Mouse (Mus musculus): ENCODE data around the gene Fcf1. TPM values are rescaled to one million over a fixed set of nuclear protein-coding genes. Genes with fewer than 3 reads are reported as not detected.

Gene Fcf1
- polyA plus RNA-seq (2012; fragmentation: generic; extraction: Trizol), result 129 TPM

DNA sequence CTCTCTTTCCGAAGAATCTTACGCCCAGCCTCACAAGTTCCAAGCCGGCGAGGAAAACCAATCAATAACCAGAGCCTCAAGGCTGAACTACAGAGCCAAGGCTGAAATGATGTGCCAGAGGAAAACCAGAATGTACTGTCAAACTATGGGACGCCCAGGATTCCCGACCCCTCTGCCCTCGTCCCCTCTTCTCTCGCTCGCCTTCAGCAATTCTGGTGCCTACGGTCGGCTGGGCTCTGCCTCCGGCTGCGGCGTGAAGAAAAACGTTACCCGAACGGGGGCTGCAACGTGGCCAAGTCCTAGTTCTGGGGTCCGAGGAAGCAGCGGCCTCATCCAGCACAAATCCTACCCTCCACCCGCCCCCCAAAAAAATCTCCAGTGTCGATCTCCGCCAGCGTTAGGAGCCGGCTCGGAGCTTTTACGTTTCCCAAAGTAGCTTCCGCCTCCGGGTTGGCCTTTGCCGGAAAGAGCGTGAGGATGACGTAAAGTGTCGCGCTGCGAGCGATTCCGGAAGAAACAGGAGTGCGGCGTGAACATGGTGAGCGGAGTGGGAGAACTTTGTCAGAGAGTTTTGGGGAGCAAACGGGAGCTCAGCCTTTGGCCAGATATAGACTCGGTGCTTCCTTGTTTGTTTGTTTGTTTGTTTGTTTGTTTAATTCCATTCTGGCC lies at the start of gene Fcf1, which contains the start of gene Arel1:
Gene Fcf1, plus strand, starts transcription at position 470 of the 669 bp plus-strand sequence.
Gene Arel1, minus strand, starts transcription at position 473 of the 669 bp plus-strand sequence.
- H3K27me3 ChIP-seq (ENCODE audit: control insufficient read depth, insufficient read depth, insufficient read length), result no peaks in the 10 kb centered on the region
- TF ChIP-seq USF1 (IDR thresholded peaks at IDR 0.05; ENCODE audit: low read depth) (no peak), CEBPB (IDR thresholded peaks at IDR 0.05; ENCODE audit: insufficient read depth, poor library complexity, severe bottlenecking) (no peak), E2F4 (IDR thresholded peaks at IDR 0.05; ENCODE audit: insufficient read depth) (no peak), TCF12 (IDR thresholded peaks at IDR 0.05; ENCODE audit: insufficient read depth, poor library complexity, severe bottlenecking) (no peak), POLR2AphosphoS2 (IDR thresholded peaks at IDR 0.05; ENCODE audit: insufficient read length, low read depth) (peak; percentile 34), MYOD1 (IDR thresholded peaks at IDR 0.05; ENCODE audit: control insufficient read depth in 1 of 3, insufficient read length in 2 of 3, low read depth in 2 of 3) (no peak), REST (IDR thresholded peaks at IDR 0.05; ENCODE audit: insufficient read depth, insufficient read length) (no peak), MYOG (IDR thresholded peaks at IDR 0.05; ENCODE audit: control insufficient read depth in 1 of 3, insufficient read depth in 1 of 3, insufficient read length in 2 of 3, low read depth in 2 of 3) (no peak), MAX (IDR thresholded peaks at IDR 0.05; ENCODE audit: low read depth) (peak; percentile 44), TCF3 (IDR thresholded peaks at IDR 0.05; ENCODE audit: insufficient read length, low read depth) (no peak), POLR2A (IDR thresholded peaks at IDR 0.05; ENCODE audit: insufficient read length, low read depth) (peak; percentile 51), SRF (IDR thresholded peaks at IDR 0.05; ENCODE audit: control insufficient read depth, insufficient read length, low read depth) (no peak)
- peaks cover 23% of the 10 kb centered on the region for H3K36me3 ChIP-seq (ENCODE audit: control insufficient read depth, insufficient read depth)
- H3K79me2 ChIP-seq (ENCODE audit: control insufficient read depth, insufficient read depth), result peaks cover 66% of the 10 kb centered on the region
- H3K4me3 ChIP-seq, result peak within 1 kb of the TSS; percentile 92
- peak within 1 kb of the TSS; percentile 96 for H3K4me2 ChIP-seq (ENCODE audit: low read depth)
- H3ac ChIP-seq (ENCODE audit: control insufficient read depth, insufficient read length), result peak within 1 kb of the TSS; percentile 25

DNA sequence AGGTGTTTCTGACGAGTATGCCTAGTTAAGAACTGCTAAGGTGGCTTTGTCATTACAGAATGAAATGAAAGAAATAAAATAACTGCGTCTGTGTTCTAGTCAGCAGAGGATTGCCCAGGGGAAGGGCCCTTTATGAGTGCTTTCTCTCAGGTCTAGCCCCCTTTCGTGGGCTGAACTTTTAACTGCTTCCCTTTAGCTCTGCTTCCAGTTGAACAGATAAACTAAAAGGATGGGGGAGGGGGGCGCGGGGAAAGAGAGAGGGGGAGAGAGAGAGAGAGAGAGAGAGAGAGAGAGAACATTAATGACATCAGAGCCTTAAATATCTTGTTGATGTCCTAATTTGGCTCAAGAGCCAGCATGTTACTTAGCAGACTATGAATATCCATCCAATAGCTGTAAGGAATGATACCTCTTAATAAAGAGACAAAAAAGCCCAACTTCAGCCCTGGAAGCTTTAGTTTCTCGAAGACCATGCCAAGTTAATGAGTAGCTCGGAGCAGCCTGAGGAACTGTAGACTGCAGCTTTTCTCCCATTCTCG lies 48.7 kb upstream of the Fcf1 start:
- Histone ChIP-seq H3K4me2 (ENCODE audit: low read depth) (no peak overlapping the region), H3K79me2 (ENCODE audit: control insufficient read depth, insufficient read depth) (no peaks in the 10 kb centered on the region), H3K27me3 (ENCODE audit: control insufficient read depth, insufficient read depth, insufficient read length) (no peaks in the 10 kb centered on the region), H3ac (ENCODE audit: control insufficient read depth, insufficient read length) (no peak overlapping the region), H3K4me3 (no peak overlapping the region), H3K36me3 (ENCODE audit: control insufficient read depth, insufficient read depth) (peaks cover 45% of the 10 kb centered on the region)
- TF ChIP-seq TCF3 (IDR thresholded peaks at IDR 0.05; ENCODE audit: insufficient read length, low read depth) (no peak), MYOG (IDR thresholded peaks at IDR 0.05; ENCODE audit: control insufficient read depth in 1 of 3, insufficient read depth in 1 of 3, insufficient read length in 2 of 3, low read depth in 2 of 3) (no peak)

DNA sequence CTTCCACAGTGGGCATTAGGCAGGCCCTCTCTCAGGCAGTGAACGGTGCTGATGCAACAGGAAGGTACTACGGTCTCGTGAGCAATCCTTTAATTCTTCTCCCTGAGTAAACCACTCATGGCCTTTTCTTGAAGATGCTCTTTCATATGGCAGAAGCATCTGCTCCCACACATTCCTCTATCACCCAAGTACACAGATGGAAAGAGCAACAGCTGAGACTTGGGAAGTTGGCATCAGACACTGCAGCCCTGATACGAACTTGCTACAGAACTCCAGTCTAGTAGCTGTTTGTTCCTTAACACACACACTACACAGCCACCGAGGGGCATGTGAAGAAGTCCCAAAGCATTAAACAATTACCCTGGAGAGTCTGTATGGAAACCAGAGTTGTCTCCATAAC lies 46.4 kb upstream of the Fcf1 start:
- Histone ChIP-seq H3K4me3 (no peak overlapping the region), H3K27me3 (ENCODE audit: control insufficient read depth, insufficient read depth, insufficient read length) (no peaks in the 10 kb centered on the region), H3K36me3 (ENCODE audit: control insufficient read depth, insufficient read depth) (peaks cover 47% of the 10 kb centered on the region), H3K4me2 (ENCODE audit: low read depth) (no peak overlapping the region), H3ac (ENCODE audit: control insufficient read depth, insufficient read length) (no peak overlapping the region), H3K79me2 (ENCODE audit: control insufficient read depth, insufficient read depth) (no peaks in the 10 kb centered on the region)
- TF ChIP-seq POLR2A (IDR thresholded peaks at IDR 0.05; ENCODE audit: insufficient read length, low read depth), result no peak
- TF ChIP-seq MYOG (IDR thresholded peaks at IDR 0.05; ENCODE audit: control insufficient read depth in 1 of 3, insufficient read depth in 1 of 3, insufficient read length in 2 of 3, low read depth in 2 of 3), result peak in 2 of 3 experiments; percentile 60 to 90
- no peak for TF ChIP-seq POLR2AphosphoS2 (IDR thresholded peaks at IDR 0.05; ENCODE audit: insufficient read length, low read depth)
- no peak for TF ChIP-seq E2F4 (IDR thresholded peaks at IDR 0.05; ENCODE audit: insufficient read depth)
- TF ChIP-seq MYOD1 (IDR thresholded peaks at IDR 0.05; ENCODE audit: control insufficient read depth in 1 of 3, insufficient read length in 2 of 3, low read depth in 2 of 3), result peak in 2 of 3 experiments; percentile 45 to 51

DNA sequence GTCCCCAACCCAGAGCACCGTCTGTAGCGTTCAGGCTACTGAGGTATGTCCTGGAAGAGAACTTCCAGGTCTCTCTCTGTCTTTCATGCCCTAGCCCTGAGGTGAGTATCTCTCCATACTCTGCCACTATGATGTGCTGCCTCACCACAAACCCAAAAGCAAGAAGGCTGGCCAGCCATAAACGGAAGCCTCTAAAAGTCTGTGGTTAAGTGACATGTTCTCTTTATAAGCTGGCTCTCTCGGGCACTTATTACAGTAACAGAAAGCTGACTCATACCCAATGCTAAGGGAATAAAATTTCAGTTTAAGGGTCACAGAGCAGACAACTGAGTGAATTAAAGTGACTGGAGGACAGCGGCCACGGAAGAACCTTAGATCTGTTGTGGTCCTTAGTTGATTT lies 44.2 kb upstream of the Fcf1 start:
- H3ac ChIP-seq (ENCODE audit: control insufficient read depth, insufficient read length), result no peak overlapping the region

More for the DNA sequence above, 44.2 kb upstream of the Fcf1 start:
- Histone ChIP-seq H3K79me2 (ENCODE audit: control insufficient read depth, insufficient read depth) (no peaks in the 10 kb centered on the region), H3K36me3 (ENCODE audit: control insufficient read depth, insufficient read depth) (peaks cover 34% of the 10 kb centered on the region), H3K4me3 (no peak overlapping the region), H3K27me3 (ENCODE audit: control insufficient read depth, insufficient read depth, insufficient read length) (no peaks in the 10 kb centered on the region), H3K4me2 (ENCODE audit: low read depth) (peak overlapping the region; percentile 59)
- TF ChIP-seq POLR2AphosphoS2 (IDR thresholded peaks at IDR 0.05; ENCODE audit: insufficient read length, low read depth) (no peak), REST (IDR thresholded peaks at IDR 0.05; ENCODE audit: insufficient read depth, insufficient read length) (no peak), MYOG (IDR thresholded peaks at IDR 0.05; ENCODE audit: control insufficient read depth in 1 of 3, insufficient read depth in 1 of 3, insufficient read length in 2 of 3, low read depth in 2 of 3) (no peak), MAX (IDR thresholded peaks at IDR 0.05; ENCODE audit: low read depth) (no peak), TCF3 (IDR thresholded peaks at IDR 0.05; ENCODE audit: insufficient read length, low read depth) (no peak), USF1 (IDR thresholded peaks at IDR 0.05; ENCODE audit: low read depth) (no peak), MYOD1 (IDR thresholded peaks at IDR 0.05; ENCODE audit: control insufficient read depth in 1 of 3, insufficient read length in 2 of 3, low read depth in 2 of 3) (no peak), CEBPB (IDR thresholded peaks at IDR 0.05; ENCODE audit: insufficient read depth, poor library complexity, severe bottlenecking) (no peak), E2F4 (IDR thresholded peaks at IDR 0.05; ENCODE audit: insufficient read depth) (no peak), TCF12 (IDR thresholded peaks at IDR 0.05; ENCODE audit: insufficient read depth, poor library complexity, severe bottlenecking) (no peak), POLR2A (IDR thresholded peaks at IDR 0.05; ENCODE audit: insufficient read length, low read depth) (no peak), SRF (IDR thresholded peaks at IDR 0.05; ENCODE audit: control insufficient read depth, insufficient read length, low read depth) (no peak)

Data from myocyte (in vitro differentiated cells).